Mouse (Mus musculus): ENCODE results near the gene Macrod2.

DNA sequence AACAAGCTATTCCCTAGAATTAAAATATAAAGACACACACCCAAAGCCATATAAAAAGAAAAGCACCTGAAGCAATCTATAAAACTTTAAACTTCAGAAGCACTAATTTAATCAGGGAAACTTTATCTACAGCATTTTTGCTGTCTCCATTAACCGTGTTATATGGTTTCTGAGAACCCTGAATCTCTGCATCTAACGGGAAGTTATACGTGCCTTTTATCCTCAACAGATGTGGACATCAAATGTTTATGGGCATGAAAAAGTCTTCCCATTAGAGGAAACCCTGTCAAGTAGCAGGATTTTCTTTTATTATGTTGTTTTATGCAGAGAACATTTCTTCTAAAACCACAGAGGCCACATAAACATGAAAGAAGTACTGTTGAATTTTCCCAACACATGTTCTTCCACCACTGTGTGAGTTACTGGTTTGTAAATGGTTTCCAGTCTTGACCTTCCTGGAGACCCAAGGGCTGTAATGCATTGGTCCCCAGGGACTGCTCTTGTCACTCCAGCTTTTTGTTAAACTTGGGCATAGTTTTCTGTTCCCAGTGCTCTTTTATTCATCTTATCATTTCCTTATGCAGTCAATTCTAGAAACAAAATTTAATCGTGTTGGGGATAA is 1629.5 kb downstream of the Macrod2 start:
- no peak for TF ChIP-seq POLR2A (IDR thresholded peaks at IDR 0.05; ENCODE audit: extremely low read depth, insufficient read depth, low read length)
- no peak for TF ChIP-seq CTCF (IDR thresholded peaks at IDR 0.05; ENCODE audit: low read depth, low read length)
